Mouse (Mus musculus): Measurements from ENCODE around the gene Slc16a9. TPM values are rescaled to one million over a fixed set of nuclear protein-coding genes. Genes with fewer than 3 reads are reported as not detected.

The Slc16a9 gene
- polyA plus RNA-seq (2017; shearing (Covaris generic)) = 1 to 10 TPM in 1 of 2 experiments, not detected in 1; 2.1 TPM

DNA sequence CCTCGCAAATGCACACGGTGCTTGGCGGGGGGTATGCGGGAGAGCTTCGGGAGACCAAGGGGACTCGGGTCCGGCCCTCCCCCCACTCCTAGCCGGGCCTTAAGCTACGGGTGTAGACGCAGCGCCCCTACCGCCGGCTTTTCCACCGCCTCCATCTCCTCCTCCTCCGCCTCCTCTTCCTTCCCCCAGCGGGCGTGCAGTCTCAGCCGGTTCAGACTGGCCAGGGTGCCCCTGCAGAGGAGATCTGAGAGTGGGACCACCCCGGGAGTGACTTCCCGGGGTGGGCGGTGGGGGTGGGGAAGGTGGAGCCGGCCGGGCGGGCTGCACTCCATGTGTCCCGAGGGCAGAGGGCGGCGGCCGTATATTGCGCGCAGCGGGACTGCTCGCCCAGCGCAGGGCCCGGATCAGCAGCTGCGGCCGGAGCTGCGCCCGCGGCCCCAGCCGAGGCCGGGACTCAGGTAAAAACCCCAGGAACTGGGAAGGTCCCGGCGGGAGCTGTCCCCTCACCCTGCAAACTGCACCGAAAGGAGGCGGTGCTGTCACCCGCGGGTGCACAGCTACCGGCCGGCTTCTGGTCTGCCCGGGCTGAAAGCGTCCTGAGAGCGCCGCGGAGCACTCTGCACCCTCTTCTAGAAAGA, at the start of gene Slc16a9:
Slc16a9 (plus strand) TSS at position 180 of the 638 bp plus-strand sequence.

DNA sequence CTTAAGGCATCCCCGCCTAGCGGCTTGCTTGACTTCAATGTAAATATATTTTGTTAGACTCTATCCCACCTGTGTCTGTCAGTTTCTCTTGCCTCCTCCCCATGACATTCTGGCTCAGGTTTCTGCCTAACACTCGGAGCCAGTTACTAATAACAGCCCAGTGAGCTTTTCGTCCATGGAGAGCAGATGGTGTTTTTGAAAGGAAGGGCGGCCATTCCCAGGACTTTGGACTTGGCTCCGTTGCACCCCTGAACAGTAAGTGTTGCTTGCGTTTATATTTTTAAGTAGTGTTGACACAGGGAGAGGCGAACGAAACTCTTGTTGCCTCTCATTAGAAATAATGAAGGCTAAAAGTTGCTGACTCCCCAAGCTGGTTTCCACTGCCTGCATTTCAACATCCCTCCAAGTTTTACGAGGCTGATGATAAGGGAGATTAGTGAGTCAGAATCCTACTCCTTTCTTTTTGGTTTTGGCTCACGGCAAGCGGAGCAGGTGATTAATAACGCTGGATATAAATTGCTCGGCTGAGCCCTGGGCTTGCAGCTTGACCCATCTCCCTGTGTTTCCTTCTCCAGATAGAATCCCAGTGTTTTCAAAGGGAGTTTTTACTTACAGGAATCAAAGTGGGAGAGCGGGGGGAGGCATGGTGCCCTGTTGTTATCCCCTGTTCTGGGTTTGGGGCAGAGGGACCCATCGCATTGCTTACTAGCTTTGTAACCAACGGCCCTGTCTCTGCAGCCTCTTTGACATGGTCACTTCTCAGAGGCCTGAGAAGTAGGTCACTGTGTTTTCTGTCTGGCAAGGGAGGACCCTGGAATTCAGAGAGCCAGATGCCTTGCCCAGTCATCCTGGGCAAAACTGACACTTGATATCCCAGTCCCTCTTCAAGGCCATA, 40.1 kb upstream of the Slc16a9 start, which contains the start of gene Mrln:
Mrln (plus strand) TSS at position 160 of the 895 bp plus-strand sequence.

Other genes starting within 250 kb of the Slc16a9 start
- gene Ccdc6, start 148.0 kb upstream of the Slc16a9 start, polyA plus RNA-seq (2017; shearing (Covaris generic)) = 10 to 100 TPM; 15.8 to 16.6 TPM
- 1 to 10 TPM in 1 of 2 experiments, not detected in 1; 2.2 TPM for gene Mrln, start 40.4 kb upstream of the Slc16a9 start, polyA plus RNA-seq (2017; shearing (Covaris generic))
- gene Fam13c, start 195.4 kb downstream of the Slc16a9 start, polyA plus RNA-seq (2017; shearing (Covaris generic)) = not detected

Measured in inflammation-experienced regulatory T-cells (primary cell).